Mouse (Mus musculus): ENCODE measurements around the gene Pdcl2.

Pdcl2 gene

DNA sequence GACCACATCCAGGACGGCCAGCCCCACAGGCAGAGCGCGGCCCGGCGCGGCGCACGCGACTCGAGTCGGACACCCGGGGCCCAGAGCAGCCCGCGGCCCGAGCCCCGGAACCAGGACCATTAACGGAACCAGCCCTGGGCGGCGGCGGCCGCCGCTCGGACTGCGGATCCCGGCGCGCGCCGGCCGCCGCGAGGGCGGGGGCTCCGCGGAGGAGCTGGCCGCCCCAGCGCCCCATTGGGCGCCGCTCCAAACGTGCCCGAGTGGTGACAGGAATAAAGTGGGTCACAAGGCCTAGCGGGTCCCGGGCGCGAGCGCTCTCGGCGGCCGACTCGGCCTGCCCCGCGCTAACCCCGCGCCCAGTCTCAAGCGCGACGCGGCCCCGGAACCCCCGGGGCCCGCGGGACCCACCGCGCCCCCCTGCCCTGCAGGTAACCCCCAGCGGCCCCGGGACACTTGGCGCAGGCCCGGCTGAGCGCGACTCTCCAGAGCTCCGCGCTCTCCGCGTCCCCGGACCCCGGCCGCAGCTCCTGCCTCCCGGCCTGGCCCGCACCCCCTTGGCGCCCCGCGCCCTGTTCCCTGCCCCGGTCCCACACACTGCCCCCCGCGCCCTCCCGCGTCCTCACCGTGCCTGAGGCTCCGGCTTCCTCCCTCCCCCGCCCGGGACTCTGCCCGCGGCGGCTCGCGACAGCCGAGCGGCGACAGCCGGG is 27.1 kb downstream of the Pdcl2 start:
- DNase-seq (ENCODE audit: low spot score) = peak; percentile 67

DNA sequence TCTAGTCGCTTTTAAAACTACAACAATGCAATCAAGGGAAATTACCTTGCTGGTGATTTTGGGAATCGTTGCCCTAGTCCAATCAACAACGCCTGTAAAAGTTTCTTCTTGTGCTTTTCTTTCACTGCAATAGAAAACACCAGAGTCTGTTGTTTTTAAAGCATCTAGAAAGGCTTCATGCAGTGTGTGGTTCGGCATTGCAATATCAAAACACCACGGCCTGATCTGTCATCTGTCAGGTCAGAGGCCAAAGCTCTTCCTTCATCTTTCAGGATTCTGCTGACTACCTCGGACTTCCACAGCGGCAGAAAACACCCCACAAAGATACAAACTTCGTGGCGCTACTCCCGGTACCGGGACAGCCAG is 27.6 kb downstream of the Pdcl2 start:
- DNase-seq (ENCODE audit: low spot score) = no peak

DNA sequence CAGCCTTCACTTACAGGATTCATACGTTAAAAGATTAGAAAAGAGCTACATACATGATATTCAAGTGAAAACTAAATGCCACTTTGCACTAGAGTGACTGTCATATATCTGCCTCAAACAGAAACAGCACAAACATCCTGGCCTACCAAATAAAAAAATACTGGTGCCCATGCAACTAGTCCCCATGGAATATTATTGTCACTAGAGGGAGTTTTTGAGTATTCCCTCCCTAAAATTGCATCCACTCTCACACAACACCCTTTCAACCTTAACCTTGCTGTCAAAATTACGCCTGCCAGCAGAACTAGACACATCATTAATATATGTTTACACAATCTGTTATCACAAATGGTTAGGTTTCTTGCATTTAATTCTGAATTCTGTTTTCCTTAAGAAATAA is 28.9 kb downstream of the Pdcl2 start:
- DNase-seq (ENCODE audit: low spot score) = no peak

DNA sequence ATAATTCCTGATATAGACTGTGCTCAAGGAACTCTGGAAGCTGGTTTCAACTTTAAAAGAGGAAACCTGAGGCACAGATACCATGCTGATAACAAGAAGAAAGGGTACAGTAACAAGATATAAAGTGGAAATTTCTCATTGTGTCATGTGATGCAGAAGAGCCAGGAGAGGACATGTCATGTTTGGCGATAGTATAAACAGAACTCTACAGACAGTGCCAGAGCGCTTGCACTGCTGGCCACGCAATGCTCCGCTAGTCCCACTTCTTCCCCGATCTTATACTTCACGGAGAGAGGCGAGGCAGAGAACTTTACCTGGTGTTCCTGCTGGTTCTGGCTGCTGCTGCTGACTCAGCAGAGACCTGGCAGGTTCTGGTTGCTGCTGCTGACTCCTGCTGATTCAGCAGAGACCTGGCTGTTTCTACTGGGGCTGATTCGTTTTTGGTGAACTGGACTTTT is 41.7 kb downstream of the Pdcl2 start:
- DNase-seq (ENCODE audit: low spot score) = peak; percentile 8

DNA sequence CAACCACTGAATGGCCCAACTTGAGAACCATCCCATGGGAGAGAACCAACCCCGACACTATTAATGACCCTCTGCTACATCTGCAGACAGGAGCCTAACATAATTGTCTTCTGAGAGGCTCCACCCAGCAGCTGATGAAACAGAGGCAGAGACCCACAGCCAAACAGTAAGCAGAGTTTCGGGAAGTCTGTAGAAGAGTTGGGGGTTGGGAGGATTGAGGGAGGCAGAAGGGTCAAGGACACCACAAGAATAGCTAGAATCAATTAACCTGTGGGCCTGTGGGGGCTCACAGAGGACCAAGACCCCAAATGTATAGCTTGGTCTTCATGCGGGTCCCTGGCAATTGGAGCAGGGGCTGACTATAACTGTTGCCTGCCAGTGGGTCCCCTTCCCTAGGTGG is 42.7 kb downstream of the Pdcl2 start:
- no peak for DNase-seq (ENCODE audit: low spot score)

DNA sequence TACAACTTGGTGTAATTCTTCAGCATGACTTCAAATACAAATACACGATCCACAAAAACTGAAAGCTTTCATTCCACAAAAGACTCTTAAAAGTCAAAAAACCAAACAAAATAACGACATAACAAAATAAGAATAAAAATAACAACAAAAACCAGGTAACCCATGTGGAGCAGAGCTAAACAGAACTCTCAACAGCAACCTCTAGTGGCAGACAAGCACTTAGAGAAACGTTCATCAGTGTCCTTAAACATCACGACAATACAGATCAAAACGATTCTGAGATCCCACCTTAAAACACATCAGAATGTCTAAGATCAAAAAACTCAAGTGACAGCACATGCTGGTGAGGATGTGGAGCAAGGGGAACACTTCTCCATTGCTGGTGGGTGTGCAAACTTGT is 43.9 kb downstream of the Pdcl2 start:
- no peak for DNase-seq (ENCODE audit: low spot score)

DNA sequence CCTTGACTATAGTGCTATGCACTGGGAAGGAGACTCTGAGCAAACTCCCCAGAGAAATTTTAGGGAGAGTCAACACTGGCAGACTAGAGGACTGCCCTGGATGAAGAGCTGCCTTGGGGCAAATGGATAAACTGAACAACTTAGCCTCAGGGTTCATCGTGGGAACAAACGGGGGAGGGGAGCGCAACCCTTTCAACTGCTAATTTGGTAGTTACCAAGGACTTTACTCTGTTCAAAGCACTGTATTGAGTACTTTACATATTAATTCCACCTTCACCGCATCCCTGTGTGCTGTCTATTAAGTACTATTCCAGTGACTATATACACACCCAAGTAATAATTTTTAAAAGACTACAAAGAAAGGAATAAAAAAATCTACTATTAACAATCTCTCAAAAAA is 45.3 kb downstream of the Pdcl2 start:
- no peak for DNase-seq (ENCODE audit: low spot score)

DNA sequence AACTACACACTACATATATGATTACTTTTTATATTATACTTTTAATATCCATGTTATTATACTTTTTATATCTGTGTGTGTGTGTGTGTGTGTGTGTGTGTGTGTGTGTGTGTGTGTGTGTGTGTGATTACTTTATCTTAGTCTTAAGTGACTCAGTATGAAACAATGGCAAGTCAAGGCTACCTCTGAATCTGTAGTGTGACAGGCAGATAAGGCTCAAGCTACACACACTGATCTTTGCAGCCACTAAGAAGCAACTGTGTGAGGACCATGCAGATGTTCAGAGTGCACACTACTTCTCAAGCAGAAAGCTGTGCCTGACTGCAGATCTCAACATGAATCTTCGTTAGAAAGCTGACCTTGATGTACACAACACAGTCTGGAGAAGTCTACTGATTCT is 47.1 kb downstream of the Pdcl2 start:
- DNase-seq (ENCODE audit: low spot score) = no peak

DNA sequence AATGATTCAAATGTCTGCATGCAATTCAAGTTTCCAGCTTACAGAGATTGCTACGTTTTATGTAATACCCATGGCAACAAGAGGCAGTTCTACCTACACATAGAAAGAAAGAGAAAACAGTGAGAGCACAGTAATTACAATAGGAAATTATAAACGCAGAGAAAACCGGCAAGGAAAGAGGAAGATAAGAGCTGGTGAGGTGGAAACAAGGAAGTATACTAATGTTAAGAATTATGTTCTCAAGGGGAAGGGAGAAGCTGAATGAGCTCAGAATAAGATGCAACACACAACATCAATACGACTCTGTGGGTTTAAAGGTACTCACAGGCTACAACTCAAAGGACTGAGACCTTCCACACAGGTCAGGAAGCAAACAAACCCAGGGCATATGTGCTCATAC is 56.0 kb downstream of the Pdcl2 start:
- no peak for DNase-seq (ENCODE audit: low spot score)

Data from yolk sac, embryonic 10.5 days (tissue).